Mouse (Mus musculus) E14TG2a.4 (cell line): ENCODE measurements around the gene Lpcat2.

Source experiments
- CTCF ChIP-seq: conservative IDR thresholded peaks from 2 replicates; pipeline ENCODE4 v1.5.1; 2014; ENCODE audit warnings: low read length
- NANOG ChIP-seq: IDR thresholded peaks from 2 replicates; pipeline ENCODE4 v1.6.1; 2014; ENCODE audit warnings: borderline replicate concordance, low read length, mixed read lengths
- POU5F1 ChIP-seq: IDR thresholded peaks from 2 replicates; pipeline ENCODE4 v1.6.1; 2014; ENCODE audit warnings: low read length, borderline replicate concordance

GRCm38 (mm10) chr8:92902981-92903380 is 47.8 kb downstream of the Lpcat2 start:
- TF ChIP-seq CTCF: no peak
- no peak for TF ChIP-seq NANOG
- no peak for TF ChIP-seq POU5F1
